Mouse (Mus musculus) kidney, adult 2 months (tissue): ENCODE results near the gene Ang5.
"Not testable (repeated sequence)": the region's sequence is repeated elsewhere in the genome, so short reads cannot be mapped to it uniquely, and the experiment has no call there.

Experiments used
- CTCF ChIP-seq: fragments of 200-500 bp; conservative IDR thresholded peaks from 2 replicates; pipeline ENCODE4 v1.5.1; 2011; ENCODE audit warnings: low read depth, mild to moderate bottlenecking, control low read depth, low read length, moderate library complexity, mixed read lengths; ENCODE audit not compliant: insufficient read depth, insufficient read length
- POLR2A ChIP-seq: fragments of 200-500 bp; IDR thresholded peaks from one replicate; pipeline ENCODE4 v1.6.1; 2011; ENCODE audit warnings: low read depth, low read length, control low read depth

DNA sequence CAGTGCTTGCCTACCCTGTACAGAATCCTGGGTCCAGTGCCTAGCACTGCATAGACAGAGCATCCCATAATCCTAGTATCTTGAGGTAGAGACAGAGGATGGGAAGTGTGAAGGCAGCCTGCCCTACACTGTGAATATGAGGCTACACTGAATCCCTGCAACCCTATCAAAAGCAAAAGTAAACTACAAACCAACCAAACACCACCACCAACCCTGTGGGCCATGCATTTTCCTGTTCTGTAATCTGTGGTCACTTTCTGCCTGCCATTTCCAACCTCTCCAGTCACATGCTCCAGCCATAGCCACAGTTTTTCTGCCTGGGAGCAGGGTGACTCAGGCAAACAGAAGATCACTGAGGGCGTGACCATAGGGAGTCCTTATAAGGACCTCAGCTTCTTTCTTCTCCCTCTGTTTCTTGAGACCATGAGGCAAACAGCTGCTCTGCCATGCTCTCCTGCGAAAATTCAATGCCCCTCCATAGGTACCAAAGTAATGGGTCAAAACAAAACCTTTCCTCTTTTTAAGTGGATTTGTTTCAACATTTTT, 41.7 kb downstream of the Ang5 start:
- TF ChIP-seq POLR2A, CTCF: not testable (repeated sequence)
